Mouse (Mus musculus) heart, postnatal 4 days (tissue): Measurements from ENCODE around the gene Ascc3. TPM values are rescaled to one million over a fixed set of nuclear protein-coding genes. Genes with fewer than 3 reads are reported as not detected.

Source experiments
- DNase-seq: peaks from one replicate; pipeline ENCODE4 v3.0.0; 2021
- total RNA-seq, 2 experiments: library from RNA; stranded (reverse); gene quantifications; 2 replicates each; pipeline ENCODE4 v1.2.3; 2021

Gene Ascc3
- total RNA-seq, 2 experiments from 2014 or later = 21.8 to 23.5 TPM

GRCm38 (mm10) chr10:50895091-50895790, 302.8 kb downstream of the Ascc3 start:
- peak; percentile 17 for DNase-seq

- no peak for DNase-seq
These were observed 303.7 kb downstream of the Ascc3 start for GRCm38 (mm10) chr10:50895881-50896766.

- no peak for DNase-seq
These were observed 304.4 kb downstream of the Ascc3 start for GRCm38 (mm10) chr10:50896767-50897390.

- peak; percentile 23 for DNase-seq
These were observed 305.3 kb downstream of the Ascc3 start for GRCm38 (mm10) chr10:50897530-50898471.

GRCm38 (mm10) chr10:50898621-50899020, 306.2 kb downstream of the Ascc3 start:
- DNase-seq = no peak

GRCm38 (mm10) chr10:50899846-50900745, 307.6 kb downstream of the Ascc3 start:
- DNase-seq = no peak
